Mouse (Mus musculus) kidney, adult 2 months (tissue): ENCODE data around the gene Nrm.

Source experiments
- CTCF ChIP-seq: fragments of 200-500 bp; conservative IDR thresholded peaks from 2 replicates; pipeline ENCODE4 v1.5.1; 2011; ENCODE audit warnings: low read depth, mild to moderate bottlenecking, control low read depth, low read length, moderate library complexity, mixed read lengths; ENCODE audit not compliant: insufficient read depth, insufficient read length
- POLR2A ChIP-seq: fragments of 200-500 bp; IDR thresholded peaks from one replicate; pipeline ENCODE4 v1.6.1; 2011; ENCODE audit warnings: low read depth, low read length, control low read depth

- TF ChIP-seq CTCF (no peak), POLR2A (no peak)
Observed at GRCm38 (mm10) chr17:35864832-35865353, 3.8 kb downstream of the Nrm start.
